In genomic region chr8:105853178-105853577, GRCm38 (mm10) we compare ENCODE assay signal across 8 mouse cellular contexts. TPM values are rescaled to one million over a fixed set of nuclear protein-coding genes. Genes with fewer than 3 reads are reported as not detected.
DNase-seq lines count a peak whose midpoint lies in the region; ATAC-seq and TF ChIP-seq lines count a peak whose summit lies in the region.

Cenpt (minus strand) TSS chr8:105853278.

- peaks cover 14% of the 10 kb centered on the region for H3K36me3 ChIP-seq in lung, embryonic 15.5 days
- H3K36me3 ChIP-seq in hindbrain, postnatal 0 days (ENCODE audit: insufficient read depth, low read length) = peaks cover 13% of the 10 kb centered on the region; the same call in 1 of the 2 replicates

- H3K9ac ChIP-seq in lung, embryonic 15.5 days = no peak within 1 kb of the TSS
- H3K9ac ChIP-seq in hindbrain, postnatal 0 days (replicated peaks; ENCODE audit: low read length) = no peak within 1 kb of the TSS

- TF ChIP-seq POLR2A in embryonic fibroblast, embryonic 13.5 days (IDR thresholded peaks at IDR 0.05; ENCODE audit: low read depth, low read length) = no peak

- no peaks in the 10 kb centered on the region for H3K27me3 ChIP-seq in lung, embryonic 15.5 days
- H3K27me3 ChIP-seq in hindbrain, postnatal 0 days (ENCODE audit: insufficient read depth, low read length) = no peaks in the 10 kb centered on the region

- H3K27ac ChIP-seq in lung, embryonic 15.5 days = no peak within 1 kb of the TSS
- no peak within 1 kb of the TSS for H3K27ac ChIP-seq in embryonic fibroblast, embryonic 13.5 days (ENCODE audit: insufficient read depth, low read length)
- no peak within 1 kb of the TSS for H3K27ac ChIP-seq in hindbrain, postnatal 0 days

- peak within 1 kb of the TSS; percentile 73; the same call in 1 of the 2 replicates for H3K4me2 ChIP-seq in lung, embryonic 15.5 days
- H3K4me2 ChIP-seq in hindbrain, postnatal 0 days (ENCODE audit: low read depth, low read length) = peak within 1 kb of the TSS; percentile 66; the same call in 1 of the 2 replicates

- TF ChIP-seq CTCF in embryonic fibroblast, embryonic 13.5 days (IDR thresholded peaks at IDR 0.05; ENCODE audit: borderline replicate concordance, insufficient read depth, low read length) = no peak
- no peak for TF ChIP-seq CTCF in hindbrain, postnatal 0 days (IDR thresholded peaks at IDR 0.05; ENCODE audit: low read depth)

- DNase-seq in lung, postnatal 4 days = no peak
- no peak for DNase-seq in hindbrain, postnatal 0 days (ENCODE audit: low spot score)
- DNase-seq in natural killer cell, adult 2 months (ENCODE audit: low spot score in 2 of 2) = no peak
- DNase-seq in kidney, adult 11 months = no peak
- DNase-seq in ovary, postnatal 10 days (ENCODE audit: low spot score) = no peak

- no peak within 1 kb of the TSS for H3K4me3 ChIP-seq in lung, embryonic 15.5 days
- no peak within 1 kb of the TSS for H3K4me3 ChIP-seq in embryonic fibroblast, embryonic 13.5 days (ENCODE audit: insufficient read depth, low read length)
- H3K4me3 ChIP-seq in hindbrain, postnatal 0 days (ENCODE audit: low read length) = no peak within 1 kb of the TSS

- no peak for ATAC-seq in lung, embryonic 15.5 days (ENCODE audit: borderline replicate concordance, extremely low read depth, low FRiP score, low TSS enrichment)
- no peak for ATAC-seq in hindbrain, postnatal 0 days
- ATAC-seq in megakaryocyte, adult 5-6 weeks (ENCODE audit: poor library complexity, severe bottlenecking) = no peak

- H3K4me1 ChIP-seq in lung, embryonic 15.5 days = peaks cover 34% of the 10 kb centered on the region
- H3K4me1 ChIP-seq in embryonic fibroblast, embryonic 13.5 days (ENCODE audit: control insufficient read depth, insufficient read depth, low read length) = peaks cover 9% of the 10 kb centered on the region; the same call in 1 of the 2 replicates
- peaks cover 20% of the 10 kb centered on the region for H3K4me1 ChIP-seq in hindbrain, postnatal 0 days (ENCODE audit: insufficient read depth, low read length)

- WGBS in lung, embryonic 15.5 days = 87% methylated on average over 3 of the region's 3 CpGs
- WGBS in hindbrain, postnatal 0 days = 94% methylated on average over 3 of the region's 3 CpGs

- H3K9me3 ChIP-seq in lung, embryonic 15.5 days = no peaks in the 10 kb centered on the region
- H3K9me3 ChIP-seq in hindbrain, postnatal 0 days (ENCODE audit: low read length) = no peaks in the 10 kb centered on the region

RNA-seq across cellular contexts. Expression of gene Cenpt, which starts in this region (rescaled TPM):
- 45.2 and 45.4 TPM in 2 replicates for polyA plus RNA-seq in lung, embryonic 15.5 days (2015; fragmentation: Nextera tagmentation; extraction: Ambion mirVana)
- polyA plus RNA-seq in embryonic fibroblast, embryonic 13.5 days (2011; ENCODE audit: insufficient read length, low read depth, missing spikeins) = 35.4 and 40.3 TPM in 2 replicates
- total RNA-seq in hindbrain, postnatal 0 days (2014; rRNA removed) = 40.9 and 45.3 TPM in 2 replicates
- 39.9 and 42.8 TPM in 2 replicates for polyA plus RNA-seq in hindbrain, postnatal 0 days (2015; fragmentation: Nextera tagmentation; extraction: Ambion mirVana)
- total RNA-seq in megakaryocyte, adult 5-6 weeks (2015) = 12.4 and 18.3 TPM in 2 replicates
- total RNA-seq in megakaryocyte, adult 5-6 weeks (2017) = 16.7 and 25.0 TPM in 2 replicates
